Mouse (Mus musculus): ENCODE data around the gene Lrmda. TPM values are rescaled to one million over a fixed set of nuclear protein-coding genes. Genes with fewer than 3 reads are reported as not detected.

The Lrmda gene
- total and polyA plus RNA-seq, 2 experiments = 0.18 to 0.50 TPM

GRCm38 (mm10) chr14:21991856-21992255, 27.7 kb upstream of the Lrmda start:
- no peak overlapping the region for H3K27ac ChIP-seq (replicated peaks; ENCODE audit: insufficient read depth, low read depth, low read length)
- peaks cover 18% of the 10 kb centered on the region for H3K27me3 ChIP-seq (ENCODE audit: control insufficient read depth, insufficient read depth, low read length)
- no peak overlapping the region for H3K4me3 ChIP-seq (ENCODE audit: insufficient read depth, low read depth, low read length)
- H3K36me3 ChIP-seq (ENCODE audit: control insufficient read depth, insufficient read depth, low read length) = no peaks in the 10 kb centered on the region
- no peak for DNase-seq (ENCODE audit: extremely low read depth, low read depth, low spot score)
- TF ChIP-seq POLR2A (IDR thresholded peaks at IDR 0.05; ENCODE audit: extremely low read depth, insufficient read depth, low read length) = no peak
- no peak for TF ChIP-seq CTCF (IDR thresholded peaks at IDR 0.05; ENCODE audit: low read depth, low read length)
- H3K9ac ChIP-seq (ENCODE audit: low read depth, low read length) = no peak overlapping the region
- WGBS = 43% methylated on average over 5 of the region's 5 CpGs
- H3K79me2 ChIP-seq (ENCODE audit: control insufficient read depth, insufficient read depth, low read length) = no peaks in the 10 kb centered on the region
- 0 out of 2 replicates have a peak, but pooled peaks cover 4% of the 10 kb centered on the region for H3K4me1 ChIP-seq (ENCODE audit: control insufficient read depth, insufficient read depth, low read length)

GRCm38 (mm10) chr14:21992321-21992885, 27.1 kb upstream of the Lrmda start:
- Histone ChIP-seq H3K36me3 (ENCODE audit: control insufficient read depth, insufficient read depth, low read length) (no peaks in the 10 kb centered on the region), H3K4me3 (ENCODE audit: insufficient read depth, low read depth, low read length) (no peak overlapping the region), H3K27ac (replicated peaks; ENCODE audit: insufficient read depth, low read depth, low read length) (no peak overlapping the region), H3K9ac (ENCODE audit: low read depth, low read length) (no peak overlapping the region), H3K79me2 (ENCODE audit: control insufficient read depth, insufficient read depth, low read length) (no peaks in the 10 kb centered on the region), H3K27me3 (ENCODE audit: control insufficient read depth, insufficient read depth, low read length) (peaks cover 14% of the 10 kb centered on the region), H3K4me1 (ENCODE audit: control insufficient read depth, insufficient read depth, low read length) (0 out of 2 replicates have a peak, but pooled peaks cover 4% of the 10 kb centered on the region)
- DNase-seq (ENCODE audit: extremely low read depth, low read depth, low spot score) = no peak
- 87% methylated on average over 4 of the region's 4 CpGs for WGBS
- TF ChIP-seq POLR2A (IDR thresholded peaks at IDR 0.05; ENCODE audit: extremely low read depth, insufficient read depth, low read length) (no peak), CTCF (IDR thresholded peaks at IDR 0.05; ENCODE audit: low read depth, low read length) (no peak)

- no peak for TF ChIP-seq POLR2A (IDR thresholded peaks at IDR 0.05; ENCODE audit: extremely low read depth, insufficient read depth, low read length)
- TF ChIP-seq CTCF (IDR thresholded peaks at IDR 0.05; ENCODE audit: low read depth, low read length) = no peak
- peak; percentile 35 for DNase-seq (ENCODE audit: extremely low read depth, low read depth, low spot score)
- WGBS = 28% methylated on average over 14 of the region's 14 CpGs
- H3K27me3 ChIP-seq (ENCODE audit: control insufficient read depth, insufficient read depth, low read length) = peaks cover 9% of the 10 kb centered on the region
- H3K4me3 ChIP-seq (ENCODE audit: insufficient read depth, low read depth, low read length) = peak overlapping the region; percentile 46
- no peaks in the 10 kb centered on the region for H3K36me3 ChIP-seq (ENCODE audit: control insufficient read depth, insufficient read depth, low read length)
- H3K27ac ChIP-seq (replicated peaks; ENCODE audit: insufficient read depth, low read depth, low read length) = peak overlapping the region; percentile 2; the same call in 1 of the 2 replicates
- H3K79me2 ChIP-seq (ENCODE audit: control insufficient read depth, insufficient read depth, low read length) = no peaks in the 10 kb centered on the region
- H3K4me1 ChIP-seq (ENCODE audit: control insufficient read depth, insufficient read depth, low read length) = 0 out of 2 replicates have a peak, but pooled peaks cover 4% of the 10 kb centered on the region
- peak overlapping the region; percentile 47; the same call in 1 of the 2 replicates for H3K9ac ChIP-seq (ENCODE audit: low read depth, low read length)
These were observed 26.1 kb upstream of the Lrmda start for GRCm38 (mm10) chr14:21993251-21994060.

- TF ChIP-seq POLR2A (IDR thresholded peaks at IDR 0.05; ENCODE audit: extremely low read depth, insufficient read depth, low read length) (no peak), CTCF (IDR thresholded peaks at IDR 0.05; ENCODE audit: low read depth, low read length) (no peak)
- Histone ChIP-seq H3K36me3 (ENCODE audit: control insufficient read depth, insufficient read depth, low read length) (no peaks in the 10 kb centered on the region), H3K27me3 (ENCODE audit: control insufficient read depth, insufficient read depth, low read length) (peaks cover 7% of the 10 kb centered on the region), H3K4me1 (ENCODE audit: control insufficient read depth, insufficient read depth, low read length) (0 out of 2 replicates have a peak, but pooled peaks cover 4% of the 10 kb centered on the region), H3K27ac (replicated peaks; ENCODE audit: insufficient read depth, low read depth, low read length) (peak overlapping the region; percentile 2; the same call in 1 of the 2 replicates), H3K79me2 (ENCODE audit: control insufficient read depth, insufficient read depth, low read length) (no peaks in the 10 kb centered on the region), H3K4me3 (ENCODE audit: insufficient read depth, low read depth, low read length) (peak overlapping the region; percentile 46), H3K9ac (ENCODE audit: low read depth, low read length) (peak overlapping the region; percentile 47)
- no peak for DNase-seq (ENCODE audit: extremely low read depth, low read depth, low spot score)
- WGBS = 10% methylated on average over 44 of the region's 44 CpGs
These were observed 25.2 kb upstream of the Lrmda start for GRCm38 (mm10) chr14:21994061-21994990.

- TF ChIP-seq CTCF (IDR thresholded peaks at IDR 0.05; ENCODE audit: low read depth, low read length) (no peak), POLR2A (IDR thresholded peaks at IDR 0.05; ENCODE audit: extremely low read depth, insufficient read depth, low read length) (0 out of 2 replicates have a peak, but pooled peaks have one; percentile 35)
- DNase-seq (ENCODE audit: extremely low read depth, low read depth, low spot score) = peak; percentile 65
- no peaks in the 10 kb centered on the region for H3K79me2 ChIP-seq (ENCODE audit: control insufficient read depth, insufficient read depth, low read length)
- H3K4me1 ChIP-seq (ENCODE audit: control insufficient read depth, insufficient read depth, low read length) = 0 out of 2 replicates have a peak, but pooled peaks cover 4% of the 10 kb centered on the region
- 2% methylated on average over 36 of the region's 36 CpGs for WGBS
- peak overlapping the region; percentile 60 for H3K4me3 ChIP-seq (ENCODE audit: insufficient read depth, low read depth, low read length)
- peak overlapping the region; percentile 24 for H3K9ac ChIP-seq (ENCODE audit: low read depth, low read length)
- peak overlapping the region; percentile 53 for H3K27ac ChIP-seq (replicated peaks; ENCODE audit: insufficient read depth, low read depth, low read length)
- peaks cover 4% of the 10 kb centered on the region for H3K27me3 ChIP-seq (ENCODE audit: control insufficient read depth, insufficient read depth, low read length)
- H3K36me3 ChIP-seq (ENCODE audit: control insufficient read depth, insufficient read depth, low read length) = no peaks in the 10 kb centered on the region
These were observed 24.3 kb upstream of the Lrmda start for GRCm38 (mm10) chr14:21995031-21995754.

Data from liver, adult 2 months (tissue).